Mouse (Mus musculus): ENCODE data around the gene Slc22a14.

GRCm38 (mm10) chr9:119199151-119199861 lies 166.0 kb downstream of the Slc22a14 start:
- no peak for TF ChIP-seq EP300 (IDR thresholded peaks at IDR 0.05; ENCODE audit: low read depth in 1 of 2, low read length in 2 of 2)
- TF ChIP-seq MEF2A (IDR thresholded peaks at IDR 0.05; ENCODE audit: extremely low read depth, insufficient replicate concordance, low read depth, low read length, poor library complexity, severe bottlenecking), result no peak
